Mouse (Mus musculus) kidney, embryonic 14.5 days (tissue): ENCODE results near the gene Cad. TPM values are rescaled to one million over a fixed set of nuclear protein-coding genes. Genes with fewer than 3 reads are reported as not detected.
A peak's percentile ranks its signal among the peaks of the same experiment; 100 is the strongest.

Experiments
- ATAC-seq: fragments of 200-750 bp; cut with Nextera tagmentation; 2 replicates; pipeline ENCODE4 v1.8.0; 2017; ENCODE audit warnings: moderate number of reproducible peaks, mild to moderate bottlenecking, moderate TSS enrichment, moderate library complexity; ENCODE audit not compliant: low FRiP score, low TSS enrichment
- H3K27ac ChIP-seq: fragments of 300-500 bp; sonication (generic); 2 replicates; pipeline ENCODE4 v1.5.1; 2014; ENCODE audit warnings: low read depth, mild to moderate bottlenecking, low read length, moderate library complexity, mixed read lengths
- H3K27me3 ChIP-seq: fragments of 300-500 bp; sonication (generic); 2 replicates; pipeline ENCODE4 v1.6.1; 2014; ENCODE audit warnings: mild to moderate bottlenecking, low read length; ENCODE audit not compliant: control insufficient read depth, insufficient read depth
- H3K36me3 ChIP-seq: fragments of 300-500 bp; sonication (generic); 2 replicates; pipeline ENCODE4 v1.6.1; 2014; ENCODE audit warnings: low read length, mixed read lengths; ENCODE audit not compliant: control insufficient read depth, insufficient read depth
- H3K4me1 ChIP-seq: fragments of 300-500 bp; sonication (generic); 2 replicates; pipeline ENCODE4 v1.6.1; 2014; ENCODE audit warnings: low read length, mixed read lengths; ENCODE audit not compliant: control insufficient read depth, insufficient read depth
- H3K4me2 ChIP-seq: fragments of 300-500 bp; sonication (generic); replicated peaks from 2 replicates; pipeline ENCODE4 v1.6.1; 2014; ENCODE audit warnings: low read depth, mild to moderate bottlenecking, low read length
- H3K4me3 ChIP-seq: fragments of 300-500 bp; sonication (generic); 2 replicates; pipeline ENCODE4 v1.5.1; 2014; ENCODE audit warnings: mild to moderate bottlenecking, low read length
- H3K9ac ChIP-seq: fragments of 300-500 bp; sonication (generic); 2 replicates; pipeline ENCODE4 v1.6.1; 2014; ENCODE audit warnings: low read depth, mild to moderate bottlenecking, low read length, moderate library complexity
- H3K9me3 ChIP-seq: fragments of 300-500 bp; sonication (generic); 2 replicates; pipeline ENCODE4 v1.6.1; 2016; ENCODE audit warnings: low read length; ENCODE audit not compliant: control insufficient read depth
- WGBS: fragments of 180-500 bp; shearing (Covaris S2); extraction: QIAGEN DNeasy Blood & Tissue Kit; methylation state at CpG from one replicate; pipeline ENCODE4 v1.1.7; 2014; 5-methylcytosine and 5-hydroxymethylcytosine counted together
- polyA plus RNA-seq: library from polyadenylated mRNA; unstranded; fragments of >200 nt; fragmentation: Nextera tagmentation; extraction: Ambion mirVana; gene quantifications from 2 replicates; pipeline ENCODE4 v1.2.1, GENCODE M21; 2014

Cad gene
- polyA plus RNA-seq, 1 experiment from 2014 or later, result 40.5 TPM

DNA sequence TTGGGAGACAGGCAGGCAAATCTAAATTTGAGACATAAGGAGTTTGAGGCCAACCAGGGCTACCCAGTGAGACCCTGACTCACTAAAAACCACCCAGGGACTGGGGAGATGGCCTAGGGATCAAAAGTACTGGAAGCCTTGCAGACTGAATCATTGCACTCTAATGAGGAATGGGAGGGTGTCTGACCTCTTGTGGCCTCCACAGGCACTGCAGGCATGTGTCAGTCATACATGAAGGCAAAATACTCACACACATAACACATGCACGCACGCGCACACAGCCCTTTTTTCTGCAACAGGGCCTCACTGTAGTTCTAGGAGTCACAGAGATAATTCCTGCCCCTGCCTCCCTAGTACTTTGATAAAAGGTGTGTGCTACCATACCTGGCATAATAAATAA is 26.8 kb downstream of the Cad start:
- Histone ChIP-seq H3K27ac (no peak overlapping the region), H3K4me1 (peaks cover 5% of the 10 kb centered on the region), H3K4me2 (no peak overlapping the region), H3K4me3 (no peak overlapping the region), H3K27me3 (no peaks in the 10 kb centered on the region), H3K9me3 (no peaks in the 10 kb centered on the region), H3K36me3 (peaks cover 25% of the 10 kb centered on the region), H3K9ac (no peak overlapping the region)
- ATAC-seq, result no peak
- WGBS, result 79% methylated on average over 3 of the region's 3 CpGs

DNA sequence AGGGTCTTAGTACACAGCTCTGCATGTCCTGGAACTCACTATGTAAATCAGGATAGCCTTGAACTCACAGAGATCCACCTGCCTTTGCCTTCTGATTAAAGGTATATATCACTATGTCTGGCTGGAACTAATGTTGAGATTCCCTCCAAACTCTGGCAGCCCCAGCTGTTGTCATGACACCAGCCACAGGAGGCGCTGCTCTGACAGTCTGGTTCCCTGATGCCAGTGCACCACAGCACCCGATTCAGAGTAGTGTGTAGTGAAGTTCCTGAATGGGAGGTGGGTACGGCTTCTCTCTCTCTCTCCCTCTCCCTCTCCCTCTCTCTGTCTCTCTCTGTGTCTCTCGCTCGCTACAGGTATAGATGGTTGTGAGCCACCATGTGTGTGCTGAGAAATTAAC is 27.8 kb downstream of the Cad start:
- H3K4me3 ChIP-seq, result no peak overlapping the region
- no peak overlapping the region for H3K27ac ChIP-seq
- H3K4me1 ChIP-seq, result peaks cover 5% of the 10 kb centered on the region
- no peaks in the 10 kb centered on the region for H3K27me3 ChIP-seq
- H3K9me3 ChIP-seq, result no peaks in the 10 kb centered on the region
- H3K9ac ChIP-seq, result no peak overlapping the region
- H3K4me2 ChIP-seq, result no peak overlapping the region; the same call in 1 of the 2 replicates
- H3K36me3 ChIP-seq, result peaks cover 15% of the 10 kb centered on the region
- ATAC-seq, result no peak
- 12% methylated on average over 5 of the region's 5 CpGs for WGBS

DNA sequence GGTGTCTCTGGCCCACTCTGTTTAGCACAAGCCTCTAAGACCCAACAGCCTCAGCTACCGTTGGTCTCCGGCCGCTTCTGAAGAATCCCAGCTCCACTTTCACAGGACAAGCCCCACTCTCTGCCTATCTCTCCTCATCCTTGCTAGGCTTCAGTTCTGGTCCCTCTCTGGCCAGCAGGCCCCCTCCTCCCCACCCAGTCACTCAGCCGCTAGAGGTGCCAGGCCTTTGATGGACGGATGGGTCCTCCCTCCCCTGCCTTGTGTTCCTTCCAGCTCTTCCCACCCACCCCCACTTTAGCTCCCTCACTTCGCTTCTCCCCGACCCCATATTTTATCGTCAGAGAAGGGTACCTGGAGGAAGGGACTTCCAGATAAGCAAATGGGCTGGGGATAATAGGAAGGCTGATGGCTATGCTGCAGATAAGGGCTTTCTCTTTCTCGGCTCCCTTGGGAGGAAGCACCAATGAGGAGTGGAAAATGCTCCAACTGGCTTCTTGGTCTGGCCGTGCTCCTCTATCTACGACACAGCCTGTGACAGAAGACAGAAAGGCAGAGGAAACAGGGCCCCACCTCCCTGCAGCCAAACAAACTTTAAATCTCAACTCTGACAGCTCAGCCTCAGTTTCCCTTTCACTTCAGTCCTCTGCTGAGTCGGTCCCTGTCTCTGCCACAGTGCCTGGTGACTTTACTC is 28.5 kb downstream of the Cad start:
- Histone ChIP-seq H3K27me3 (no peaks in the 10 kb centered on the region), H3K27ac (no peak overlapping the region), H3K36me3 (peaks cover 8% of the 10 kb centered on the region), H3K9ac (no peak overlapping the region), H3K4me2 (peak overlapping the region; percentile 15; the same call in 1 of the 2 replicates), H3K4me1 (peaks cover 5% of the 10 kb centered on the region), H3K9me3 (no peaks in the 10 kb centered on the region), H3K4me3 (no peak overlapping the region)
- 21% methylated on average over 12 of the region's 12 CpGs for WGBS
- ATAC-seq, result no peak

DNA sequence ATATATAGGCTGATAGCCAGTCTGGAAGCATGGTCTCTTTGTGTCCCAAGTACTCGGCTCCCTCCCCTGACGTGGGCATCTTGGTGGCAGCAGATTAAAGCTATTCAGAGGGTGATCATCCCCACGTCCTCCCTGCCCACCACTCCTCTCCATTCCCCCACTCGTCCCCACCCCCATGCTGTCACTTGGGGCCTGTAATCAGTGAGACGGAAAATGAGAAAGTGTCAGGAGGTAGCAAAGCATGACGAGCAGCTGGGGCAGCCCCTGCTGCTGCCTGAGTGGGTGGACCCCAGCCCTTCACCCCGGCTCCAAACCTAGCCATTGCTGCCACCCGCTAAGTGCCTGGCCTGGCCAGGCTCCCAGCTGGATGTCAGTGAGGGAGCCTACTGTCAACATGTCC is 29.4 kb downstream of the Cad start:
- Histone ChIP-seq H3K27me3 (no peaks in the 10 kb centered on the region; the same call in 1 of the 2 replicates), H3K4me3 (no peak overlapping the region), H3K27ac (no peak overlapping the region), H3K36me3 (no peaks in the 10 kb centered on the region; the same call in 1 of the 2 replicates), H3K4me1 (peaks cover 5% of the 10 kb centered on the region), H3K9me3 (no peaks in the 10 kb centered on the region), H3K4me2 (no peak overlapping the region), H3K9ac (no peak overlapping the region)
- 3% methylated on average over 7 of the region's 8 CpGs for WGBS
- ATAC-seq, result peak; percentile 79

DNA sequence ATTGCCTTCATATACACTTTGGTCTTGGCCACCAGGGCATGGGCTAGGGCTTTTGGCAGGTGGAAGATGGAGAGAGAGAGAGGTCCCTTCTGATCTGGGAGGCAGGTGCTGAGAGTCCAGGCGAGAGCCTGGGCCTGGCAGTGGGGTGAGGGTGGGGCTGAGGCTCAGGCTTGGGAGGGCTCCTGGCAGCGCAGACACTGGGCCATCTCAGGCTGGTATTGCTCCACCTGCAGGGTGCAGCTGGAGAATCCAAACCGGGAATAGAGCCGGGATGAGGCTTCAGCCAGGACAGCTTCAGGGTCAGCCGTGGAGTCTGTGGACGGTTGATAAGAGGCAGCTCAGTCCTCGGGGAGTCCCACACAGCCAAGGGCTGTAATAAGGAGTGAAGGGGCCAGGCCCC is 32.0 kb downstream of the Cad start:
- WGBS, result 31% methylated on average over 7 of the region's 7 CpGs
- H3K9ac ChIP-seq, result no peak overlapping the region
- no peaks in the 10 kb centered on the region for H3K9me3 ChIP-seq
- no peak overlapping the region for H3K4me2 ChIP-seq
- H3K27ac ChIP-seq, result no peak overlapping the region
- peaks cover 5% of the 10 kb centered on the region for H3K4me1 ChIP-seq
- no peak overlapping the region for H3K4me3 ChIP-seq
- peaks cover 24% of the 10 kb centered on the region for H3K27me3 ChIP-seq
- ATAC-seq, result no peak
- no peaks in the 10 kb centered on the region for H3K36me3 ChIP-seq

DNA sequence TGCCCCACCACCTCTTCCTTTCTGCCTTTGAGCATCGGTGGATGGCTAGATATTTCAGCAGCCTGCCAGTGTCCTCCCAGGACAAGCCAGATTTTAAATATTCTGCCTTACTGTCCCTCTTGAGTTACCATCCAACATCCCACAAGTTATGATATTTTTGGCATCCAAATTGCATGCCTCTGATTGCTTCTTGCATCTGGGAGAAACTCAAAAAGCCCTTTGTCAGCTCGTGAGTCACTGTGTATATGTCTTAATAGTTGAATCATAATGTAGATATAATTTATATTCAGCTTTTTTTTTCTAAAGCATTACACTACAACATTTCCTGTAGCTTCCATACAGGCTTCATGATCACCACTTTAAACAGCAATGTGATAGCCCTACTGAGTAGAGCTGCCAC is 32.6 kb downstream of the Cad start:
- peaks cover 5% of the 10 kb centered on the region for H3K4me1 ChIP-seq
- ATAC-seq, result no peak
- no peak overlapping the region for H3K4me3 ChIP-seq
- WGBS, result 75% methylated on average over 2 of the region's 2 CpGs
- no peaks in the 10 kb centered on the region for H3K36me3 ChIP-seq
- no peaks in the 10 kb centered on the region for H3K9me3 ChIP-seq
- H3K27me3 ChIP-seq, result peaks cover 30% of the 10 kb centered on the region
- no peak overlapping the region for H3K9ac ChIP-seq
- H3K4me2 ChIP-seq, result no peak overlapping the region
- H3K27ac ChIP-seq, result no peak overlapping the region

DNA sequence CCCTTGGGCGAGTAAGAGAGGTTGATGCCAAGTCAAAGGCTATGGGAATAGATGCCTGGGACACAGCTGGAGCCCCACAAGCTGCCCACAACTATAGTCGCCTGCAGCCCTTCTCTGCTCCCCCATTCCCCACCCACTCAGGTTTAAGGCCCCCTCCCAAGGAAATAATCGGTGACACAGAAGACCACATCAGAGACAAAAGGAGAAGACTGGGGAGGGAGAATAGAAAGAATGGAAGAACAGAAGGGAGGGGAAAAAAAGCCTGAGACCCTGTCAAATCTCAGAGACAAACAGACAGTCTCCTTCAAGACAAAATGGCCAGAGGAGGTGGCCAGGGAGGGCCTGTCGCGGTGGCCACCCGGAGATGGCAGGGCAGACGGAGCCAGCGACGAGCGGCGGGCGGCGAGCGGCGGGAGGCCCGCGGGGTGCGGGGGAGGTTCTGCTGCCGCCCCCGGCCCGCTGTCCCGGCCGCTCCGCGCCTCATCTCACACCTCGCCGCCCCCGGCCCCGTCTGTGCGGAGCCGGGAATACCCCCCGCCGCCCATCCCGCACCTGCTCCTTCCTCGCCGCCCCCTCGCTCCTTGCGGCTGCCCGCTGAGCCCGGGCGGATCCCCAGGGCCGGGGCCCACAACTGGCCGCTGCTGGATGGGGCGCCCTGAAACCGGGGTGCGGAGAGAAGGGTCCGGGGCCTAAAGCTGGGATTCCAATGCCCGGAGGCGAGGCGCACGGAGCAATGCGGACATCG is 37.8 kb downstream of the Cad start:
- peak overlapping the region; percentile 50 for H3K4me2 ChIP-seq
- H3K36me3 ChIP-seq, result no peaks in the 10 kb centered on the region
- H3K4me1 ChIP-seq, result peaks cover 20% of the 10 kb centered on the region; the same call in 1 of the 2 replicates
- H3K4me3 ChIP-seq, result peak overlapping the region; percentile 41
- H3K27ac ChIP-seq, result no peak overlapping the region
- 0 out of 2 replicates have a peak, but pooled peaks have one; percentile 3 for ATAC-seq
- H3K9me3 ChIP-seq, result no peaks in the 10 kb centered on the region
- WGBS, result 2% methylated on average over 37 of the region's 53 CpGs
- peaks cover 75% of the 10 kb centered on the region for H3K27me3 ChIP-seq
- peak overlapping the region; percentile 29; the same call in 1 of the 2 replicates for H3K9ac ChIP-seq

DNA sequence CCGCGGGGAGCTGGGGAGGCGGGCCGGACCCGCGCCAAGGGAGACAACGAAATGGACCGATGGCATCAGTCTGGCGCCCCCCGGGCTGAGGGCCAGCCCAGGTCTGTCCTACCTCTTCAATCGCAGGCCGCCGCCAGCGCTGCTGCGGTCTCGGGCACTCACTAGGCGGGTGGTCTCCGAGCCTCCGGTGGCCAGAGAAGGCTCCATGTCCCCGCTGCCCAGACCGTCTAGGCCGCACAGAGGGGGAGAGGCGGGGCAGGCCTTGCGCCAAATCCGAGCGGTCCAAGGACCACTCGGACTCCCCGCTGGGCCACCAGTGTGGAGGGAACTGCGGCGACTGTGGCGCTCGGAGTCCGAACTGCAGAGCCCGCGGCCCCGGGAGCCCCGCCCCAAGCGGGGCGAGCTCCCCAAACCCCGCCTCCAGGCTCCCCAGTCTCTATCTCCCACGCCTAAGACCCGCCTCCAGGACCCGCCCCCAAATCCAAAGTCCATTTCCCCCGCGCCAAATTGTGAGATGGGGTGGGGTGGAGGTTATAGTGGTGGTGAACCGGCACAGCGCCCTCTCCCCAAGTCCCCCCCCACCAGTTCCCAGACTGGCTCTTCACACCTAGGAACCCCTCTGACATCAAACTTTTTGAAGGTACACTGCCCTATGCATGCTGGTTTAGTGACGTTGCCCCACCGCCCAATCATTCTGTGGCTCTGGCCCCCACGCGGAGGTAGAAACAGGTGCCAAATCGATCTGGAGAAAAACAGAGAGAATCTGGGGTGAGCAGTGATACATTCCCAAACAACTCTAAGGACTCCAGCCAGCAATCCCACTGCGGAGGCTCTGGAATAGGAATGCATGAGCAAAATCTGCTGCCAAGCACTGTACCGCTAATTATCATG is 38.8 kb downstream of the Cad start:
- Histone ChIP-seq H3K27me3 (peaks cover 75% of the 10 kb centered on the region), H3K27ac (no peak overlapping the region), H3K9ac (peak overlapping the region; percentile 29; the same call in 1 of the 2 replicates), H3K4me1 (peaks cover 20% of the 10 kb centered on the region; the same call in 1 of the 2 replicates), H3K36me3 (no peaks in the 10 kb centered on the region), H3K9me3 (no peaks in the 10 kb centered on the region), H3K4me3 (peak overlapping the region; percentile 41), H3K4me2 (peak overlapping the region; percentile 50)
- ATAC-seq, result peak; percentile 56
- WGBS, result under 1% methylated on average over 46 of the region's 54 CpGs
